Mouse (Mus musculus) testis, adult 2 months (tissue): ENCODE measurements around the gene Fndc8.
A peak's percentile ranks its signal among the peaks of the same experiment; 100 is the strongest.

Experiments
- CTCF ChIP-seq: fragments of 200-500 bp; IDR thresholded peaks from 2 replicates; pipeline ENCODE4 v1.5.1; 2012; ENCODE audit warnings: low read depth, mild to moderate bottlenecking, inconsistent platforms, low read length, moderate library complexity; ENCODE audit not compliant: control insufficient read depth, insufficient read depth, insufficient replicate concordance
- POLR2A ChIP-seq: fragments of 200-500 bp; IDR thresholded peaks from 2 replicates; pipeline ENCODE4 v1.6.1; 2012; ENCODE audit warnings: low read depth, mild to moderate bottlenecking, inconsistent platforms, low read length, moderate library complexity; ENCODE audit not compliant: control insufficient read depth

GRCm38 (mm10) chr11:82907651-82908607, 16.0 kb downstream of the Fndc8 start, which contains the start of gene Nle1:
- TF ChIP-seq CTCF (peak; percentile 93), POLR2A (peak; percentile 73)
